Mouse (Mus musculus) thymus, adult 2 months (tissue): ENCODE data around the gene Rab30. TPM values are rescaled to one million over a fixed set of nuclear protein-coding genes. Genes with fewer than 3 reads are reported as not detected.
"Not testable (repeated sequence)": the region's sequence is repeated elsewhere in the genome, so short reads cannot be mapped to it uniquely, and the experiment has no call there.

Experiments used
- DNase-seq: peaks from one replicate; pipeline ENCODE4 v3.0.0; 2021
- H3K27ac ChIP-seq: fragments of 200-500 bp; 2 replicates; pipeline ENCODE4 v1.5.1; 2012; ENCODE audit warnings: low read length, control low read depth; ENCODE audit not compliant: control insufficient read depth, insufficient read depth
- H3K27me3 ChIP-seq: fragments of 200-500 bp; 2 replicates; pipeline ENCODE4 v1.6.1; 2012; ENCODE audit warnings: mild to moderate bottlenecking, low read length, moderate library complexity, mixed read lengths; ENCODE audit not compliant: control insufficient read depth, insufficient read depth
- H3K36me3 ChIP-seq: fragments of 200-500 bp; 2 replicates; pipeline ENCODE4 v1.6.1; 2012; ENCODE audit warnings: mild to moderate bottlenecking, low read length, moderate library complexity; ENCODE audit not compliant: control insufficient read depth, insufficient read depth
- H3K4me1 ChIP-seq: fragments of 200-500 bp; replicated peaks from 2 replicates; pipeline ENCODE4 v1.6.1; 2012; ENCODE audit warnings: low read length; ENCODE audit not compliant: control insufficient read depth, insufficient read depth
- H3K4me3 ChIP-seq: fragments of 200-500 bp; 2 replicates; pipeline ENCODE4 v1.5.1; 2012; ENCODE audit warnings: mild to moderate bottlenecking, low read length, control low read depth, moderate library complexity; ENCODE audit not compliant: control insufficient read depth, insufficient read depth
- CTCF ChIP-seq: fragments of 200-500 bp; IDR thresholded peaks from 2 replicates; pipeline ENCODE4 v1.5.1; 2012; ENCODE audit warnings: mild to moderate bottlenecking, control low read depth, low read length, moderate library complexity, borderline replicate concordance; ENCODE audit not compliant: control insufficient read depth, poor library complexity, insufficient read depth; ENCODE audit errors: extremely low read depth
- POLR2A ChIP-seq: fragments of 200-500 bp; IDR thresholded peaks from 2 replicates; pipeline ENCODE4 v1.6.1; 2012; ENCODE audit warnings: mild to moderate bottlenecking, low read length, control low read depth, moderate library complexity; ENCODE audit not compliant: control insufficient read depth, poor library complexity, insufficient read depth; ENCODE audit errors: extremely low read depth
- whole genome bisulfite sequencing: fragments of 180-500 bp; shearing (Covaris S2); methylation state at CpG from one replicate; pipeline ENCODE4 v1.1.7; 2018; 5-methylcytosine and 5-hydroxymethylcytosine counted together
- polyA plus RNA-seq: library from polyadenylated mRNA; depleted of rRNA; stranded (reverse); fragments of >200 nt; gene quantifications from 2 replicates; pipeline ENCODE4 v1.2.3, GENCODE M21; 2012

Rab30 gene
- polyA plus RNA-seq, 1 experiment, result 1.1 TPM

DNA sequence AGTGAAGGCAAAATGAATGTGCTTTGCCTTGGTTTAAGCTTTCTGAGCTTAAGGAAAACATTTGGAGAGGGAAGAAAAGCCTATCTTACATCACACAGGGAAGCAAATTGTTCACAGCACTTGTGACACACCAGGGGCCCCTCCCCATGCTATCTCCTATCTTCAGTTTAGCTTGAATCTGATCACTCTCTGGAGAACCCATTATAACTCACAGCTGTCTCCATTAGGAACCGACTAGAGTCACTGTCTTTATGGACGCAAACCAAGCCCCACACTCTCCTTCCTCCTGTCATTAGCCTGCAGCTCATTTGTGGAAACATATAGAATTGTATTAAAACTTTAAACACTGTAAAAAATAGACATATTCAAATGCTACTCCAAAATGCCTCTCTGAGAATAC, 31.8 kb upstream of the Rab30 start:
- no peak overlapping the region for H3K27ac ChIP-seq
- 78% methylated on average over 2 of the region's 2 CpGs for WGBS
- no peak for TF ChIP-seq POLR2A
- TF ChIP-seq CTCF, result no peak
- H3K27me3 ChIP-seq, result no peaks in the 10 kb centered on the region
- no peaks in the 10 kb centered on the region for H3K4me1 ChIP-seq
- no peak overlapping the region for H3K4me3 ChIP-seq
- no peaks in the 10 kb centered on the region for H3K36me3 ChIP-seq
- DNase-seq, result no peak

DNA sequence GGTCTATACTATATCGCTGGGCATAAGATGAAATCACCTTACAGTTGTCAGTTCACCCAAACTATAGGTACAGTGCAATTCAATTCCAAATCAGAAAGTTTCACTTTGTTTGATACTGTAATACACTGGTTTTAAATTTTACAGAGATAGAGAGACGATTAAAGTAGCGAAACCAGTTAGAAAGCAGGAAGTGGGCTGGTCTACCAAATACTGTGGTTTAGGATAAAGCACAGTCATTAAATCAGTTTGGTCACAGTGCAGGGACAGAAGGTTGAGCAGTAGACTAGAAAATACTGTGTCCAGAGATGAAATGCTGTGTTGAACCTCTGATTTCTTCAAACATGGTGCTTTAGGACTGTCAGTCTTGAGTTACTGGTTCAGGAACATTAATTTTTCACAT, 29.8 kb upstream of the Rab30 start:
- DNase-seq, result no peak
- Histone ChIP-seq H3K4me1 (no peaks in the 10 kb centered on the region), H3K36me3 (no peaks in the 10 kb centered on the region), H3K4me3 (no peak overlapping the region), H3K27ac (no peak overlapping the region), H3K27me3 (no peaks in the 10 kb centered on the region)
- no peak for TF ChIP-seq CTCF
- no peak for TF ChIP-seq POLR2A
- WGBS, result 26% methylated on average over 3 of the region's 3 CpGs

DNA sequence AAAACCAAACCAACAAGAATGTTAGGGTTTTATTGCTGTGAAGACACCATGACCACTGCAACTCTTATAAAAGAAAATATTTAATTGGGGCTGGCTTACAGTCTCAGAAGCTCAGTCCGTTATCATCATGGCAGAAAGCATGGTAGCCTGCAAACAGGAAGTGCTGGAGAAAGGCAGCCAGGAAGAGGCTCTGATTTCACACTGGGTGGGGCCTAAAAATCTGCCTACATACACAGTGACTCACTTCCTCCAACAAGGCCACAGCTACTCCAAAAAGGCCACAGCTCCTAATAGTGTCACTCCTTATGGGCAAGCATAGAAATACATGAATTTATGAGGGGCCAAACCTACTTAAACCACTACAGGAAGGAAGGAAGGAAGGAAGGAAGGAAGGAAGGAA, 26.3 kb upstream of the Rab30 start:
- Histone ChIP-seq H3K27me3 (no peaks in the 10 kb centered on the region), H3K36me3 (no peaks in the 10 kb centered on the region), H3K27ac (no peak overlapping the region), H3K4me1 (peaks cover 4% of the 10 kb centered on the region), H3K4me3 (no peak overlapping the region)
- 83% methylated on average over 1 of the region's 1 CpGs for WGBS
- no peak for TF ChIP-seq CTCF
- TF ChIP-seq POLR2A, result no peak
- no peak for DNase-seq

DNA sequence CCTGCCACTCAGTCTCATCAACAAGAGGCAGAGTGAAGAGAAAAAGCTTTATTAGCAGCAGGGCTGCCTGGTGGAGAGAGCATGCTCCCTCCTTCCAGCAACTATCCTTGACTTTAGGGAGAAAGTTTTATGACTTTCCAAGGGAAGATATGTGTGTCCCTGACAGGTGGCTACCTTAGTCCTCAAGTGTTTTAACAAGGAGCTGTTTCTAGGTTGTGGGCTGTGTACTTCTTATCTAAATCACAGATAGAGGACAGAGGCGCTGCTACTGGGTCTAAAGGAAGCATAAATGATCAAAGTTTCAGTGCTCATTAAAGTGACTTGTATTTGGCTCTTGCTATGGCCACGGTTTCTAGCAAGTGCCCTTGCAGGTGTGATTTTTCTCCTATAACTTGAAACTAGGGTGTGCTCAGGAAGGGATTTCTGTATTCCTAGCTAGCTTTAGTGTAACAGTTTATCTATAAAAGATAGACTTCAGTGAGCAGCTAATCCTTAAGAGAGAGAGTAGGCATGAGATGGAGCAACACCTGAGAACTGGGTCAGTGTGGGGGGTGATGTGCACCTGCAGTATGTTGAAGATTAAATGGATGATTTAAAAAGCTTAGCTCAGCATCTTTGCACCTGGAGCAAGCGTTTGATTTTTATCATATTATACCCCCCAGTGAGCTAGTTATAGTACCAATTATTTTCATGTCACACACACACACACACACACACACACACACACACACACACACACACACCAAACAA, 21.1 kb upstream of the Rab30 start:
- H3K27ac ChIP-seq, result peak overlapping the region; percentile 77
- no peak for TF ChIP-seq POLR2A
- TF ChIP-seq CTCF, result no peak
- no peak overlapping the region for H3K4me3 ChIP-seq
- no peaks in the 10 kb centered on the region for H3K36me3 ChIP-seq
- 63% methylated on average over 3 of the region's 3 CpGs for WGBS
- H3K4me1 ChIP-seq, result peaks cover 8% of the 10 kb centered on the region
- H3K27me3 ChIP-seq, result no peaks in the 10 kb centered on the region
- DNase-seq, result peak; percentile 40

DNA sequence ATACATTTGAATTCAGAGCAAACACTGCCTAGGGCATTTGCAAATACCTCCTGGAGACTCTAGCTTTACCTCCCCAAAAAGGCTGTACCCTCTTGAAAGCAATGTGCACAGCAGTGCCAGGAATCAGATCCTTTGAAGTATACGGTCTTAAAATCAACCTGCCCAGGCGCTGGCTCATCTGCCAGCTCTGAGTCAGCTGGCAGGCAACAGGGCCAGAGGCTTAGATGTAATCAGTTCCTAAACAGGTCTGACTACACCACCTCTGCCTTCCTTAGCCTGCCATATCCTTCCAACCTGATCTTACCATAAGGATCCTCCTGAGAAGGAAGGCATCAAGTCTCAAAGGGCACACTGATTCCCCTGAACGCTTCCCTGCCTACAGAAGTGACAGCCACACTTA, 17.7 kb upstream of the Rab30 start:
- Histone ChIP-seq H3K4me3 (no peak overlapping the region), H3K36me3 (no peaks in the 10 kb centered on the region), H3K27ac (no peak overlapping the region), H3K27me3 (no peaks in the 10 kb centered on the region), H3K4me1 (peaks cover 8% of the 10 kb centered on the region)
- TF ChIP-seq POLR2A (no peak), CTCF (no peak)
- 43% methylated on average over 3 of the region's 3 CpGs for WGBS
- no peak for DNase-seq

DNA sequence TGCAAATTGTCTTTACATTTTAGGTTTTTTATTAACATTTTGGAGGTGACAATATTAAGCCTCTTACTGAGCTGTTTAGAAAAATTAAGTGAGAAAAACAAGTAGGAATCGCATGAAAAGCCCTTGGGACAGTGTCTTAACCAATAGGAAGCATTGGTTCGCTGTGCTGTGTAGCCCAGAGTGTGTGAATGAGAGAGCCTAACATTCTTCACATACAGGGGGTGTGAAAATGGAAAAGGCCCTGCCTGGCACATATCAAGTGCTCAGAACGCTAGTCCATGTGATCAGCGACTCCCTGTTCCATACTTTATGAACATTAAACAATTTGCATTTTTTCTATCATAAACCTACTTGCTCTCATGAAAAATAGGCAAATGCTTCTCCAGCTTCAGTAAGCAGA, 17.1 kb upstream of the Rab30 start:
- TF ChIP-seq CTCF, result no peak
- no peak for TF ChIP-seq POLR2A
- Histone ChIP-seq H3K36me3 (no peaks in the 10 kb centered on the region), H3K4me1 (peaks cover 8% of the 10 kb centered on the region), H3K4me3 (no peak overlapping the region), H3K27me3 (no peaks in the 10 kb centered on the region), H3K27ac (no peak overlapping the region)
- WGBS, result 86% methylated on average over 4 of the region's 4 CpGs
- no peak for DNase-seq

DNA sequence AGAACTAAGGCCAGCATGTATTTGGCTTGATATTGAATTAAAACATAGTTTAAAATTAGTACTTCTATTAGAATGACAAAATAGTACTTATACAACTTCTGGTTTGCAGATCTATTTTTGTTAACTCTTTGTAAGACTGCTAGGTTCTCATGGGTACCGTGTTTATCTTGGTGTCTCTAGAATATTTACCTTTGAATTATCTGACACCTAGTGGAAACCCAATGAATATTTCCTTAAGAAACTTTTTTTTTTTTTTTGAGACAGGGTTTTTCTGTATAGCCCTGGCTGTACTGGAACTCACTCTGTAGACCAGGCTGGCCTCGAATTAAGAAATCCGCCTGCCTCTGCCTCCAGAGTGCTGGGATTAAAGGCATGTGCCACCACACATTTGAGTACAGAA, 11.8 kb upstream of the Rab30 start:
- 46% methylated on average over 3 of the region's 3 CpGs for WGBS

More for the DNA sequence above, 11.8 kb upstream of the Rab30 start:
- H3K4me1 ChIP-seq, DNase-seq, H3K4me3 ChIP-seq, H3K27ac ChIP-seq, H3K27me3 ChIP-seq, H3K36me3 ChIP-seq: not testable (repeated sequence)
